Mouse (Mus musculus) stomach, postnatal 0 days (tissue): Measurements from ENCODE around the gene Ache.
A peak's percentile ranks its signal among the peaks of the same experiment; 100 is the strongest.

Source experiments
- CTCF ChIP-seq: IDR thresholded peaks from 2 replicates; pipeline ENCODE4 v1.5.1; 2016; ENCODE audit warnings: antibody characterized with exemption, low read depth, mild to moderate bottlenecking, moderate library complexity
- EP300 ChIP-seq: optimal IDR thresholded peaks from 2 replicates; pipeline ENCODE3; 2016; ENCODE audit warnings: antibody characterized with exemption

- TF ChIP-seq CTCF (peak; percentile 62), EP300 (no peak)
These were observed 27.1 kb downstream of the Ache start, which contains the start of gene Trip6 for GRCm38 (mm10) chr5:137314193-137315083.
